Comparison of ENCODE assay signal across 19 mouse cellular contexts in the genomic region with DNA sequence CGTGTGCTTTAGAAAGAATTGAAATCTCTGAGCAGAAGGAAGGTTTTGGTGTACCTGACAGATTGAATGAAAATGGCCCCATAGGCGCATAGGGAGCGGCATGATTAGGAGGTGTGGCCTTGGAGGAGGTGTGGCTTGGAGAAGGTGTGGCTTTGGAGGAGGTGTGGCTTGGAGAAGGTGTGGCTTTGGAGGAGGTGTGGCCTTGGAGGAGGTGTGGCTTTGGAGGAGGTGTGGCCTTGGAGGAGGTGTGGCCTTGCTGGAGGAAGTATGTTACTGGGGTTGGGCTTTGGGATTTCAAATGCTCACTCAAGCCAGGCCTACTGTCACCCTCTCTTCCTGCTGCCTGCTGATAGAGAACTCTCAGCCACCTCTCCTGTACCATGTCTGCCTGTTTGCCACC. TPM values are rescaled to one million over a fixed set of nuclear protein-coding genes. Genes with fewer than 3 reads are reported as not detected.
A peak's percentile ranks its signal among the peaks of the same experiment; 100 is the strongest.
DNase-seq lines count a peak whose midpoint lies in the region; ATAC-seq lines count a peak whose summit lies in the region.
"Had no signal": no experiment of that assay in that cellular context is flagged by ENCODE, and none has a peak within 500 bp of the region (broad histone marks: within the 10 kb centered on the region; RNA-seq: fewer than 3 reads in every experiment).

No protein-coding gene starts in this region.

- H3K36me3 ChIP-seq in hindbrain, embryonic 11.5 days (ENCODE audit: control insufficient read depth, insufficient read depth, low read length): no peaks in the 10 kb centered on the region
- no peaks in the 10 kb centered on the region for H3K36me3 ChIP-seq in hindbrain, embryonic 16.5 days (ENCODE audit: control insufficient read depth, insufficient read depth, low read length)
- peaks cover 4% of the 10 kb centered on the region; the same call in 1 of the 2 replicates for H3K36me3 ChIP-seq in midbrain, embryonic 13.5 days
- H3K36me3 ChIP-seq: G1E; heart, embryonic 12.5 days had no signal

- ATAC-seq in hindbrain, embryonic 11.5 days (ENCODE audit: low FRiP score): no peak
- ATAC-seq in hindbrain, embryonic 16.5 days: no peak
- ATAC-seq in midbrain, embryonic 13.5 days: no peak

- H3K9ac ChIP-seq in hindbrain, embryonic 11.5 days (ENCODE audit: low read depth, low read length): no peak overlapping the region
- no peak overlapping the region for H3K9ac ChIP-seq in hindbrain, embryonic 16.5 days (ENCODE audit: low read depth, low read length)
- H3K9ac ChIP-seq in midbrain, embryonic 13.5 days (replicated peaks): no peak overlapping the region
- H3K9ac ChIP-seq: heart, embryonic 12.5 days; liver, embryonic 14.5 days had no signal

- H3K27me3 ChIP-seq in hindbrain, embryonic 11.5 days (ENCODE audit: control insufficient read depth, insufficient read depth, low read length): no peaks in the 10 kb centered on the region
- no peaks in the 10 kb centered on the region for H3K27me3 ChIP-seq in hindbrain, embryonic 16.5 days (replicated peaks; ENCODE audit: control insufficient read depth, insufficient read depth, low read length)
- H3K27me3 ChIP-seq in midbrain, embryonic 13.5 days: no peaks in the 10 kb centered on the region

- H3K9me3 ChIP-seq in hindbrain, embryonic 11.5 days (ENCODE audit: control insufficient read depth, low read length): no peaks in the 10 kb centered on the region
- H3K9me3 ChIP-seq in hindbrain, embryonic 16.5 days (ENCODE audit: control insufficient read depth, low read length): no peaks in the 10 kb centered on the region
- no peaks in the 10 kb centered on the region for H3K9me3 ChIP-seq in midbrain, embryonic 13.5 days
- H3K9me3 ChIP-seq: G1E; heart, embryonic 12.5 days had no signal

- H3K4me1 ChIP-seq in hindbrain, embryonic 11.5 days (replicated peaks; ENCODE audit: control insufficient read depth, insufficient read depth, low read length): no peaks in the 10 kb centered on the region; the same call in 1 of the 2 replicates
- peaks cover 12% of the 10 kb centered on the region for H3K4me1 ChIP-seq in hindbrain, embryonic 16.5 days (ENCODE audit: control insufficient read depth, insufficient read depth, low read depth, low read length)
- H3K4me1 ChIP-seq in midbrain, embryonic 13.5 days (replicated peaks): peaks cover 48% of the 10 kb centered on the region

- intact Hi-C loops in left cerebral cortex, postnatal 4 days (cut with DNase I): no loop called here

- 91% methylated on average over 3 of the region's 3 CpGs for WGBS in hindbrain, embryonic 11.5 days
- 85% methylated on average over 3 of the region's 3 CpGs for WGBS in hindbrain, embryonic 16.5 days
- 80% methylated on average over 3 of the region's 3 CpGs for WGBS in midbrain, embryonic 13.5 days

- 0 out of 2 replicates have a peak overlapping the region, but pooled peaks have one; percentile 49 for H3K27ac ChIP-seq in hindbrain, embryonic 11.5 days (ENCODE audit: low read depth, low read length)
- H3K27ac ChIP-seq in hindbrain, embryonic 16.5 days (ENCODE audit: low read depth, low read length): no peak overlapping the region
- peak overlapping the region; percentile 76; the same call in 1 of the 2 replicates for H3K27ac ChIP-seq in midbrain, embryonic 13.5 days
- H3K27ac ChIP-seq: gastrocnemius, adult 2 months; left cerebral cortex, adult 2 months; liver, embryonic 14.5 days; macrophage had no signal

- DNase-seq in hindbrain, embryonic 11.5 days (ENCODE audit: low spot score): no peak
- DNase-seq in B cell, adult 2 months: peak; percentile 15 to 30
- peak; percentile 1 for DNase-seq in c-Kit-negative CD71-positive TER-119-positive erythroid progenitor cells, embryonic 14.5 days (ENCODE audit: low read depth, low spot score)
- DNase-seq in frontal cortex, postnatal 14 days (ENCODE audit: low spot score in 2 of 2): no peak
- DNase-seq in embryo, embryonic 10.5 days (ENCODE audit: low spot score): no peak
- DNase-seq in left cerebral cortex, postnatal 4 days: no peak
- DNase-seq: cerebellum, postnatal 36 days; gastrocnemius, adult 2 months; kidney, postnatal 14 days had no signal

- H3K4me3 ChIP-seq in hindbrain, embryonic 11.5 days (ENCODE audit: low read depth, low read length): no peak overlapping the region
- no peak overlapping the region for H3K4me3 ChIP-seq in hindbrain, embryonic 16.5 days (ENCODE audit: low read length)
- H3K4me3 ChIP-seq in midbrain, embryonic 13.5 days (replicated peaks): no peak overlapping the region
- H3K4me3 ChIP-seq: gastrocnemius, adult 2 months; heart, embryonic 12.5 days; left cerebral cortex, adult 2 months had no signal

- no peak overlapping the region for H3K4me2 ChIP-seq in hindbrain, embryonic 11.5 days (replicated peaks; ENCODE audit: low read depth, low read length)
- no peak overlapping the region for H3K4me2 ChIP-seq in hindbrain, embryonic 16.5 days (ENCODE audit: low read length)
- no peak overlapping the region for H3K4me2 ChIP-seq in midbrain, embryonic 13.5 days (replicated peaks)
- H3K4me2 ChIP-seq: heart, embryonic 12.5 days had no signal

RNA-seq across cellular contexts. Expression of a gene that starts 14.2 kb away (rescaled TPM):
- polyA plus RNA-seq in hindbrain, embryonic 11.5 days (2014; fragmentation: Nextera tagmentation; extraction: Ambion mirVana): 0.17 TPM in 1 of 2 replicates, not detected in the other
- 0.23 and 0.27 TPM in 2 replicates for polyA plus RNA-seq in hindbrain, embryonic 16.5 days (2015; fragmentation: Nextera tagmentation; extraction: Ambion mirVana)
- polyA plus RNA-seq in midbrain, embryonic 13.5 days (2015; fragmentation: Nextera tagmentation; extraction: Ambion mirVana): 0.48 TPM in 1 of 2 replicates, not detected in the other
- total RNA-seq in left cerebral cortex, postnatal 4 days (2021): not detected
- total RNA-seq: G1E; gastrocnemius, adult 2 months; left cerebral cortex, adult 2 months had no signal
- polyA plus RNA-seq: G1E; liver, embryonic 14.5 days; macrophage; neural tube, embryonic 11.5 days; spleen, adult 2 months; thymus, postnatal 0 days had no signal

RNA-seq across cellular contexts. Expression of a gene that starts 25.4 kb away (rescaled TPM):
- polyA plus RNA-seq in hindbrain, embryonic 11.5 days (2014; fragmentation: Nextera tagmentation; extraction: Ambion mirVana): 4.0 and 4.8 TPM in 2 replicates
- polyA plus RNA-seq in hindbrain, embryonic 16.5 days (2015; fragmentation: Nextera tagmentation; extraction: Ambion mirVana): 54.3 and 59.1 TPM in 2 replicates
- 19.2 and 22.1 TPM in 2 replicates for polyA plus RNA-seq in midbrain, embryonic 13.5 days (2015; fragmentation: Nextera tagmentation; extraction: Ambion mirVana)
- 100 to 1,000 TPM in 1 of 2 experiments, 10 to 100 TPM in 1; 96.3 to 104 TPM for total RNA-seq in left cerebral cortex, postnatal 4 days (2021)
- polyA plus RNA-seq: G1E had no signal

Comparison
In these comparisons a context has a peak if more than half of its experiments do, and no peak if none do; other contexts are left out.
1. DNase-seq: peak in B cell, adult 2 months (2 of 2) and c-Kit-negative CD71-positive TER-119-positive erythroid progenitor cells, embryonic 14.5 days (single experiment); none in hindbrain, embryonic 11.5 days (single experiment), frontal cortex, postnatal 14 days (0 of 2), embryo, embryonic 10.5 days (single experiment) and left cerebral cortex, postnatal 4 days (single experiment).